Mouse (Mus musculus) lung, embryonic 16.5 days (tissue): ENCODE measurements at regions not wholly inside any gene's neighbourhood (a gene's known extent, or its start where the extent isn't known, plus 50 kb on each side); places are given as distances from the start of the nearest gene placed in this dataset.
"Not testable (repeated sequence)": the region's sequence is repeated elsewhere in the genome, so short reads cannot be mapped to it uniquely, and the experiment has no call there.

Source experiments
- ATAC-seq: fragments of 200-750 bp; cut with Nextera tagmentation; 2 replicates; pipeline ENCODE4 v1.8.0; 2017; ENCODE audit warnings: low read depth, mild to moderate bottlenecking, moderate library complexity
- H3K27ac ChIP-seq: fragments of 300-500 bp; sonication (generic); 2 replicates; pipeline ENCODE4 v1.5.1; 2014; ENCODE audit warnings: mild to moderate bottlenecking, control low read depth, low read length
- H3K27me3 ChIP-seq: fragments of 300-500 bp; sonication (generic); 2 replicates; pipeline ENCODE4 v1.6.1; 2014; ENCODE audit warnings: low read depth, low read length, mixed read lengths; ENCODE audit not compliant: control insufficient read depth, insufficient read depth
- H3K36me3 ChIP-seq: fragments of 300-500 bp; sonication (generic); 2 replicates; pipeline ENCODE4 v1.6.1; 2014; ENCODE audit warnings: low read length; ENCODE audit not compliant: control insufficient read depth, insufficient read depth
- H3K4me1 ChIP-seq: fragments of 300-500 bp; sonication (generic); replicated peaks from 2 replicates; pipeline ENCODE4 v1.6.1; 2014; ENCODE audit warnings: low read length, mixed read lengths; ENCODE audit not compliant: control insufficient read depth, insufficient read depth
- H3K4me2 ChIP-seq: fragments of 300-500 bp; sonication (generic); 2 replicates; pipeline ENCODE4 v1.6.1; 2014; ENCODE audit warnings: low read depth, low read length, control low read depth
- H3K4me3 ChIP-seq: fragments of 300-500 bp; sonication (generic); 2 replicates; pipeline ENCODE4 v1.5.1; 2014; ENCODE audit warnings: mild to moderate bottlenecking, low read length, control low read depth
- H3K9ac ChIP-seq: fragments of 300-500 bp; sonication (generic); 2 replicates; pipeline ENCODE4 v1.6.1; 2014; ENCODE audit warnings: low read length, control low read depth
- H3K9me3 ChIP-seq: fragments of 300-500 bp; sonication (generic); 2 replicates; pipeline ENCODE4 v1.6.1; 2016; ENCODE audit warnings: low read length; ENCODE audit not compliant: control insufficient read depth
- WGBS: fragments of 180-500 bp; shearing (Covaris S2); extraction: QIAGEN DNeasy Blood & Tissue Kit; methylation state at CpG from one replicate; pipeline ENCODE4 v1.1.7; 2014; 5-methylcytosine and 5-hydroxymethylcytosine counted together

- no peak for ATAC-seq
Observed at GRCm38 (mm10) chr17:61273631-61274030, 1607.5 kb downstream of the Efna5 start.

GRCm38 (mm10) chr17:61256526-61256925, 1624.6 kb downstream of the Efna5 start:
- H3K4me3 ChIP-seq, H3K9ac ChIP-seq, H3K4me2 ChIP-seq, H3K4me1 ChIP-seq, H3K9me3 ChIP-seq, H3K36me3 ChIP-seq, H3K27me3 ChIP-seq, H3K27ac ChIP-seq: not testable (repeated sequence)
- peak; percentile 26; the same call in 1 of the 2 replicates for ATAC-seq
- 44% methylated on average over 1 of the region's 1 CpGs for WGBS

More at GRCm38 (mm10) chr17:61273631-61274030, 1607.5 kb downstream of the Efna5 start:
- H3K4me2 ChIP-seq: no peak overlapping the region
- H3K27me3 ChIP-seq: no peaks in the 10 kb centered on the region
- no peaks in the 10 kb centered on the region for H3K36me3 ChIP-seq
- no peaks in the 10 kb centered on the region for H3K4me1 ChIP-seq
- H3K27ac ChIP-seq: no peak overlapping the region
- H3K9ac ChIP-seq: no peak overlapping the region
- H3K4me3 ChIP-seq: no peak overlapping the region
- H3K9me3 ChIP-seq: no peaks in the 10 kb centered on the region

DNA sequence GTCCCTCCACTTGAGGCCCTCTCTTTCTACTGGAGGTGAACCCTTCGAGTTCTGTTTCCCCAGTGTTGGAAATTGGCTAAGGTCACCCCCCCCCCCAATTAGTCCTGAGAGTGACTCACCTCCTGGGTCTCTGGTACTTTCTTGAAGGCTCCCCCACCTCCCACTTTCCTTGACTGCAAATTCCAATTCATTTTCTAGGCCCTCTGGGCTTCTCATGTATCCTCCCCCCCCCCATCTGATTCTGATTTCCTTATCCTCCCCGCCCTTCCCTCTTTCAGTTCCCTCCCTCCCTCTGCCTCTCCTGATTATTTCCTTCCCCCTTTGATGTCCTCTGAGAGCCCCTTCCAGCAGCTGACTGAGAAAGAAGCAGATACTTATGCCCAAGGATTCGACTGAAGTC, 1632.7 kb downstream of the Efna5 start:
- Histone ChIP-seq H3K4me1 (no peaks in the 10 kb centered on the region), H3K4me2 (no peak overlapping the region), H3K27ac (no peak overlapping the region), H3K9me3 (no peaks in the 10 kb centered on the region), H3K36me3 (no peaks in the 10 kb centered on the region), H3K4me3 (no peak overlapping the region), H3K27me3 (no peaks in the 10 kb centered on the region), H3K9ac (no peak overlapping the region)
- no peak for ATAC-seq
- WGBS: 59% methylated on average over 3 of the region's 3 CpGs

GRCm38 (mm10) chr17:61217198-61217722, 1663.9 kb downstream of the Efna5 start:
- no peak overlapping the region for H3K27ac ChIP-seq
- 47% methylated on average over 7 of the region's 7 CpGs for WGBS
- H3K4me3 ChIP-seq: no peak overlapping the region
- no peaks in the 10 kb centered on the region for H3K27me3 ChIP-seq
- no peak for ATAC-seq
- H3K4me2 ChIP-seq: no peak overlapping the region
- no peaks in the 10 kb centered on the region for H3K9me3 ChIP-seq
- H3K9ac ChIP-seq: no peak overlapping the region
- H3K36me3 ChIP-seq: no peaks in the 10 kb centered on the region
- no peaks in the 10 kb centered on the region for H3K4me1 ChIP-seq

DNA sequence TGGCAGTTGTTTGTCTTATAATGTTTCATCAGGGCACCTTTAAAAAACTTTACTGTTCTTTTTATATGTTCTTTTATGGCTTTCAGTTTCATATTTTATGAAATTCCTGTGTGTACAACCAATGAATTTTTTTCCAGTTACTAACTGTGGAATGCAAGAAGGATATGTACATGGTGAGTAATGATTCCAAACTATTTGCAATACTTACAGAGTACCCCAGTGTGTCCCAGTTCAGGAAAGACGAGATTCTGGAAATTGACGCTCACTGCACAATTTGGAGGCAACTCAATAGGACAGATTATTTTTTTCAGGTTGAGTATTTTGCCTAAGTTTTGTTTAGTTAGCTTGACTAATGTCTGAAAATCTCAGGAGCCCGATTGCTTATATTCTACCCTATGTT, 1676.8 kb downstream of the Efna5 start:
- Histone ChIP-seq H3K4me3 (no peak overlapping the region), H3K4me1 (no peaks in the 10 kb centered on the region), H3K36me3 (no peaks in the 10 kb centered on the region), H3K9me3 (no peaks in the 10 kb centered on the region), H3K4me2 (no peak overlapping the region), H3K27ac (no peak overlapping the region), H3K9ac (no peak overlapping the region), H3K27me3 (no peaks in the 10 kb centered on the region)
- WGBS: 82% methylated on average over 3 of the region's 3 CpGs
- ATAC-seq: no peak

DNA sequence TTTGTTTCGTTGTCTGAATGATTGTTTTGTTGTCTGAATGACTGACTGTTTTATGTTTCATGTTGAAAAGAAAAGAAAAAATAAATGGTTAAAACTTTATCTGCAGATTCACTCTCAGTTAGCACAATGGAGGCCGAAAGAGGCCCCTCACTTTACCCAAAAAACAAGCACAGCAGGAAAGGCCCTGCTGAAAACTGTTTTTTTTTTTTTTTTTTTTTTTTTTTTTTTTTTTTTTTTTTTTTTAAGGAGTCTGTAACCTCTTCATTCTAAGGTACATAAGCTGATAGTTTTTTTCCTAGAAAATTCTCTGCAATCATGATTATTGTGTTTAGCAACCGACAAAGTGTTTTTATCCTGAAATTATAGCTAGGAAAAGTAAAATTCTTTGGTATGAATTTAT, 1693.2 kb downstream of the Efna5 start:
- not testable (repeated sequence) for ATAC-seq, H3K4me1 ChIP-seq, H3K9me3 ChIP-seq, H3K36me3 ChIP-seq, H3K4me3 ChIP-seq, H3K9ac ChIP-seq, H3K27ac ChIP-seq, H3K27me3 ChIP-seq, H3K4me2 ChIP-seq
- 80% methylated on average over 3 of the region's 3 CpGs for WGBS

- Histone ChIP-seq H3K4me3 (no peak overlapping the region), H3K4me1 (no peaks in the 10 kb centered on the region), H3K36me3 (no peaks in the 10 kb centered on the region), H3K27ac (no peak overlapping the region), H3K9me3 (no peaks in the 10 kb centered on the region), H3K9ac (no peak overlapping the region), H3K27me3 (no peaks in the 10 kb centered on the region), H3K4me2 (no peak overlapping the region)
- WGBS: 52% methylated on average over 1 of the region's 1 CpGs
- ATAC-seq: no peak
Observed at GRCm38 (mm10) chr17:61176586-61176985, 1704.5 kb downstream of the Efna5 start.

DNA sequence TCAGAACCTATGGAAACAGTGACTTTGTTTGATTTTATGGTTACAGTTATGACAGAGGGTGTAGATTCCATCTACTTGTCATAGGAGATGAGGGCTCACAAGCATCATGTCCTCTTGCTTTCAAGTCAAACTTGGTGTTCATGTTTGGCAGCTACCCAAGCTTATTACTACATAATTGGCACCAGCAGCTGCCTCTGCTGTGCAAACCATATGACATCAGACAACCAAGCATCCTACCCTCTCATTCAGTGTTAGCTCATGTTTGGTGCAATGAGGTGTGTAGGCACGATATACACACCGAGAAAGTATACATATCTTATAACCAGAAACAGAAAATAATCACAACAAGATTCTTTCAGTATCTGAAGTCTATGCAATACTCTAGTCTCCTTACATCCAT, 1721.7 kb downstream of the Efna5 start:
- Histone ChIP-seq H3K4me1 (no peaks in the 10 kb centered on the region), H3K9ac (no peak overlapping the region), H3K9me3 (no peaks in the 10 kb centered on the region), H3K27me3 (no peaks in the 10 kb centered on the region), H3K4me3 (no peak overlapping the region), H3K4me2 (no peak overlapping the region), H3K27ac (no peak overlapping the region), H3K36me3 (no peaks in the 10 kb centered on the region)
- ATAC-seq: no peak
- WGBS: 82% methylated on average over 2 of the region's 2 CpGs

GRCm38 (mm10) chr17:61137006-61137405, 1744.1 kb downstream of the Efna5 start:
- 73% methylated on average over 7 of the region's 7 CpGs for WGBS
- Histone ChIP-seq H3K4me1 (no peaks in the 10 kb centered on the region), H3K9me3 (no peaks in the 10 kb centered on the region), H3K4me2 (no peak overlapping the region), H3K4me3 (no peak overlapping the region), H3K36me3 (no peaks in the 10 kb centered on the region), H3K9ac (no peak overlapping the region), H3K27me3 (no peaks in the 10 kb centered on the region), H3K27ac (no peak overlapping the region)
- ATAC-seq: no peak

DNA sequence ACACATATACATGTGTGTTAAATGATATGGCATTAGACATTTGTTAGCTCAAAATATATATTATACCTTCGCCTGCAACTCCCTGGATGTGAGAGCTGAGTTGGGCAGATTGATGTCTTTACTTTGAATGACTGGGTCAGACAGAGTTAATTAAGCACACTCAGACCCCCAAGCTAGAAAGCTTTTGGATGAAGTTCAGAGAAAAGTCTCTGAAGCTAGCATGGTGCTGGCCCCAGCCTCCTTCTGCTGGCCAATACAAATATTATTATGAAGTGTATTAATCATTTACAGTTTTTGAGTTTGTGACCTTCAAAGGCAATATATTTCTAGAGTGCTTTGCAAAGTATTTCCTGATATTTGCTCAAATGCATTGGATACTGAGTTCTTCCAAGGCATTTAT, 1753.3 kb downstream of the Efna5 start:
- H3K4me3 ChIP-seq: no peak overlapping the region
- no peak overlapping the region for H3K4me2 ChIP-seq
- H3K9me3 ChIP-seq: no peaks in the 10 kb centered on the region
- no peak overlapping the region for H3K9ac ChIP-seq
- no peaks in the 10 kb centered on the region for H3K27me3 ChIP-seq
- H3K27ac ChIP-seq: no peak overlapping the region
- no peaks in the 10 kb centered on the region for H3K36me3 ChIP-seq
- no peak for ATAC-seq
- 58% methylated on average over 1 of the region's 1 CpGs for WGBS
- no peaks in the 10 kb centered on the region for H3K4me1 ChIP-seq
